Mouse (Mus musculus) lung, adult 2 months (tissue): ENCODE data around the gene Myl4.

Source experiments
- CTCF ChIP-seq: fragments of 200-500 bp; IDR thresholded peaks from 2 replicates; pipeline ENCODE4 v1.5.1; 2011; ENCODE audit warnings: mild to moderate bottlenecking, low read length, control low read depth; ENCODE audit not compliant: insufficient read depth
- POLR2A ChIP-seq: fragments of 200-500 bp; IDR thresholded peaks from 2 replicates; pipeline ENCODE4 v1.6.1; 2011; ENCODE audit warnings: low read depth, mild to moderate bottlenecking, control low read depth, low read length, borderline replicate concordance; ENCODE audit errors: extremely low read depth

DNA sequence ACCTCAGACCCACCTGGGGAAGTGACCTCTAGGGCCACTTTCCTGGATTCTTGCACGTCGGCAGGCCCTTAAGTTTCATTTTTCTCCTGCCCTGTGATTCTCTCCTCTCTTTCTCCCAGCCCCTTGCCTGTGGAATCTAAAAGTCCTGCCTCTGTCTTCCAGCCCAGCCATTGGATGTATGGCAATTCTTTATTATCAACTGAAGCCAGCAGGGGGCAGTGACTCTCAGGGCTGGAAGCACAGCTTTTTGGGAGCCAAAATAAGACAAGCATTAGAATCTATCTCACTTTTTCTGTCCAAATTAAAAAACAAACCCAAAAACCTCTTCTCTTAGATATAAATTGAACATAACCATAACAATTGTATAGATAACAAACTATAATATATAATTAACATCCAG lies 39.9 kb upstream of the Myl4 start:
- TF ChIP-seq POLR2A (no peak), CTCF (peak; percentile 52)
